Mouse (Mus musculus) cerebellum, adult 8-10 months (tissue): ENCODE measurements around the gene Gm14851.
"Not testable (repeated sequence)": the region's sequence is repeated elsewhere in the genome, so short reads cannot be mapped to it uniquely, and the experiment has no call there.

ENCODE experiments used
- DNase-seq: peaks from one replicate; pipeline ENCODE4 v3.0.0; 2022

Gene Gm14851

DNA sequence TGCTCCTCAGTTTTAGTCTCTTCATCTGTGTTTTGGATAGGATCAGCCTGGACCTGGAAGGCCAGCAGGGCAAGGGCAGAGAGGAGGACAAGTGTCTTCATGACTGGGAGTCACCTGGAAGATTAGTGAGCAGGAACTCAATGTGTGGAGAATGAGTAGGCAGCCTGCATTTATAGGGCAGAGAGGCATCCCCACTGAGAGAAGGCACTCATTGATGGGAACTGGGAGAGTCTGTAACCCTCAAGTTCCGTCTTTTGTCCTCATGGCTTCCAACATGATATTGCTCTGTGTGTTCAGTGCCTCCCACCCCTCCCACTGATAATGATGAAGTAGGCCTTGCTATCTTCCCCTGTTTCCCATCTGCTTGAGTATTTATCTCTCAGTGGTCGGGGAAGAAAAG, at the start of gene Gm14851:
Gm14851 (minus strand) TSS at position 101 of the 400 bp plus-strand sequence.
- DNase-seq = not testable (repeated sequence)

GRCm38 (mm10) chr8:21134342-21134741, 38.5 kb upstream of the Gm14851 start, which contains the start of gene Defa30:
TSS of gene Defa30 (plus strand) at chr8:21134642.
- not testable (repeated sequence) for DNase-seq

DNA sequence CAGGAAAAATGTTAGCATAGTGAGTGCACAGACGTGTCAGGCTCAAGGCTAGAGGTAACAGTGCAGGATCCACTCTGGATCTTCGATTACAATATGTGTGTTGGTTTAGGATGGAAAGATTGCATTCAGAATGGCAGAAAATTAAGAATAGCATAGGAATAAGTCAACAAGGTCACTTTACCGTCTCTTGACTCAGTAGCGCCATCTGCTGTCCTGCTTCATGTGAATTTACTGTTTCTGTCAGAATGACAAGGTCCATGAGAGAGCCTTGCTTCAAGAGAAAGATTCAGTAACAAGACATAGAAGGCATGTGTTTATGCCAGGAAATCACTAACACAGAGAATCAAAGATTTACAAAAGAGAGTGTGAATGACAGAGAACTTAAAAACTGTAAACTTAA, 2.7 kb downstream of the Gm14851 start:
- DNase-seq = no peak

DNA sequence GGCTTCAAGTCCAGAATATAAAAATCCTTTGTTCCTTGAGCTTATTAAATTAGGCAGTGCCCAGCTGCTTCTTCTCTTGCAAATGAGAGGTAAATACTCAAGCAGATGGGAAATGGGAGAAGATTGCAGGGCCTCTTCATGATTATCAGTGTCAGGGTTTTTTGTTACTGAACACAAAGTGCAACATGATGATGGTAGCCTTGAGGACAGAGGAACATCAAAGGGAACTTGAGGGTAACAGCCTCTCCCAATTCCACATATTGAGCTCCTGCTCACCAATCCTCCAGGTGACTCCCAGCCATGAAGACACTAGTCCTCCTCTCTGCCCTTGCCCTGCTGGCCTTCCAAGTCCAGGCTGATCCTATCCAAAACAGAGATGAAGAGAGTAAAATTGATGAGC, 11.7 kb downstream of the Gm14851 start, which contains the start of gene Defa25:
Defa25 (plus strand) TSS at position 301 of the 400 bp plus-strand sequence.
- not testable (repeated sequence) for DNase-seq

GRCm38 (mm10) chr8:21064738-21065137, 31.1 kb downstream of the Gm14851 start, which contains the start of gene Defa35:
TSS of gene Defa35 (plus strand) at chr8:21065038.
- not testable (repeated sequence) for DNase-seq

DNA sequence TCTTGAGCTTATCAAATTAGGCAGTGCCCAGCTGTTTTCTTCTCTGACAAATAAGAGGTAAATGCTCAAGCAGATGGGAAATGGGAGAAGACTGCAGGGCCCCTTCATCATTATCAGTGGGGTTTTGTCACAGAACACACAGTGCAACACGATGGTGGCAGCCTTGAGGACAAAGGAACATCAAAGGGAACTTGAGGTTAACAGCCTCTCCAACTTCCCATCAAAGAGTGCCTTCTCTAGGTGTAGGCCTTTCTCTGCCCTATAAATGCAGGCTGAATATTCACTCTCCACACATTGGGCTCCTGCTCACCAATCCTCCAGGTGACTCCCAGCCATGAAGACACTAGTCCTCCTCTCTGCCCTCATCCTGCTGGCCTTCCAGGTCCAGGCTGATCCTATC, 41.1 kb downstream of the Gm14851 start, which contains the start of gene Defa23:
Defa23 (plus strand) TSS at position 301 of the 400 bp plus-strand sequence.
- not testable (repeated sequence) for DNase-seq
